Mouse (Mus musculus) intestine, embryonic 14.5 days (tissue): ENCODE measurements around the gene Lrp3. TPM values are rescaled to one million over a fixed set of nuclear protein-coding genes. Genes with fewer than 3 reads are reported as not detected.

Source experiments
- ATAC-seq: fragments of 200-750 bp; cut with Nextera tagmentation; replicated peaks from 2 replicates; pipeline ENCODE4 v1.8.0; 2017; ENCODE audit warnings: low read depth, moderate number of reproducible peaks, moderate TSS enrichment, moderate library complexity; ENCODE audit not compliant: low FRiP score, low TSS enrichment
- DNase-seq: peaks from one replicate; pipeline ENCODE4 v3.0.0-alpha.2; 2018; ENCODE audit warnings: low spot score
- H3K27ac ChIP-seq: fragments of 300-500 bp; sonication (generic); 2 replicates; pipeline ENCODE4 v1.5.1; 2014; ENCODE audit warnings: low read depth, mild to moderate bottlenecking, control low read depth
- H3K27me3 ChIP-seq: fragments of 300-500 bp; sonication (generic); replicated peaks from 2 replicates; pipeline ENCODE4 v1.6.1; 2014; ENCODE audit warnings: low read length, control low read depth; ENCODE audit not compliant: control insufficient read depth, insufficient read depth
- H3K36me3 ChIP-seq: fragments of 300-500 bp; sonication (generic); 2 replicates; pipeline ENCODE4 v1.6.1; 2014; ENCODE audit warnings: low read length, control low read depth; ENCODE audit not compliant: control insufficient read depth, insufficient read depth
- H3K4me1 ChIP-seq: fragments of 300-500 bp; sonication (generic); replicated peaks from 2 replicates; pipeline ENCODE4 v1.6.1; 2014; ENCODE audit warnings: low read length, control low read depth, mixed read lengths; ENCODE audit not compliant: control insufficient read depth, insufficient read depth
- H3K4me2 ChIP-seq: fragments of 300-500 bp; sonication (generic); 2 replicates; pipeline ENCODE4 v1.6.1; 2014; ENCODE audit warnings: low read length
- H3K4me3 ChIP-seq: fragments of 300-500 bp; sonication (generic); 2 replicates; pipeline ENCODE4 v1.5.1; 2014; ENCODE audit warnings: low read depth, low read length, control low read depth, mixed read lengths
- H3K9ac ChIP-seq: fragments of 300-500 bp; sonication (generic); 2 replicates; pipeline ENCODE4 v1.6.1; 2014; ENCODE audit warnings: mild to moderate bottlenecking, low read length
- H3K9me3 ChIP-seq: fragments of 300-500 bp; sonication (generic); 2 replicates; pipeline ENCODE4 v1.6.1; 2016; ENCODE audit warnings: low read length, control low read depth; ENCODE audit not compliant: control insufficient read depth
- WGBS: fragments of 180-500 bp; shearing (Covaris S2); extraction: QIAGEN DNeasy Blood & Tissue Kit; methylation state at CpG from one replicate; pipeline ENCODE4 v1.1.7; 2014; 5-methylcytosine and 5-hydroxymethylcytosine counted together
- polyA plus RNA-seq: library from polyadenylated mRNA; unstranded; fragments of >200 nt; fragmentation: Nextera tagmentation; extraction: Ambion mirVana; gene quantifications from 2 replicates; pipeline ENCODE4 v1.2.1, GENCODE M21; 2014

The Lrp3 gene
- polyA plus RNA-seq, 1 experiment from 2014 or later: 7.0 TPM

- Histone ChIP-seq H3K4me1 (no peaks in the 10 kb centered on the region), H3K9ac (no peak overlapping the region), H3K4me3 (no peak overlapping the region), H3K27ac (no peak overlapping the region), H3K9me3 (no peaks in the 10 kb centered on the region), H3K36me3 (no peaks in the 10 kb centered on the region), H3K27me3 (no peaks in the 10 kb centered on the region), H3K4me2 (no peak overlapping the region)
- 65% methylated on average over 7 of the region's 7 CpGs for WGBS
- no peak for DNase-seq
- ATAC-seq: no peak
These were observed 51.7 kb downstream of the Lrp3 start for GRCm38 (mm10) chr7:35163600-35163999.

GRCm38 (mm10) chr7:35162443-35162842 lies 52.9 kb downstream of the Lrp3 start:
- no peak overlapping the region for H3K9ac ChIP-seq

GRCm38 (mm10) chr7:35157512-35157911 lies 57.8 kb downstream of the Lrp3 start:
- H3K27me3 ChIP-seq: no peaks in the 10 kb centered on the region
- H3K4me3 ChIP-seq: no peak overlapping the region
- H3K27ac ChIP-seq: no peak overlapping the region
- no peaks in the 10 kb centered on the region for H3K36me3 ChIP-seq
- WGBS: 74% methylated on average over 3 of the region's 3 CpGs
- ATAC-seq (no peak), DNase-seq (no peak)
- H3K9ac ChIP-seq: no peak overlapping the region
- H3K4me1 ChIP-seq: no peaks in the 10 kb centered on the region
- no peak overlapping the region for H3K4me2 ChIP-seq
- no peaks in the 10 kb centered on the region for H3K9me3 ChIP-seq

More at GRCm38 (mm10) chr7:35162443-35162842, 52.9 kb downstream of the Lrp3 start:
- Histone ChIP-seq H3K4me2 (no peak overlapping the region), H3K4me3 (no peak overlapping the region), H3K36me3 (no peaks in the 10 kb centered on the region), H3K27me3 (no peaks in the 10 kb centered on the region), H3K4me1 (no peaks in the 10 kb centered on the region), H3K27ac (no peak overlapping the region), H3K9me3 (no peaks in the 10 kb centered on the region)
- no peak for DNase-seq
- WGBS: 78% methylated on average over 6 of the region's 6 CpGs
- no peak for ATAC-seq

- no peak for ATAC-seq
- H3K4me3 ChIP-seq: no peak overlapping the region
- WGBS: 68% methylated on average over 16 of the region's 16 CpGs
- H3K4me1 ChIP-seq: no peaks in the 10 kb centered on the region
- no peaks in the 10 kb centered on the region for H3K36me3 ChIP-seq
- no peak overlapping the region for H3K27ac ChIP-seq
- no peak overlapping the region for H3K4me2 ChIP-seq
- H3K27me3 ChIP-seq: no peaks in the 10 kb centered on the region
- H3K9ac ChIP-seq: no peak overlapping the region
- no peak for DNase-seq
- H3K9me3 ChIP-seq: no peaks in the 10 kb centered on the region
These were observed 58.5 kb downstream of the Lrp3 start for GRCm38 (mm10) chr7:35156561-35157477.

- H3K36me3 ChIP-seq: no peaks in the 10 kb centered on the region
These were observed 60.8 kb downstream of the Lrp3 start for GRCm38 (mm10) chr7:35154449-35154848.

GRCm38 (mm10) chr7:35150860-35151259 lies 64.4 kb downstream of the Lrp3 start:
- no peak overlapping the region for H3K4me2 ChIP-seq
- H3K27ac ChIP-seq: no peak overlapping the region
- no peak for ATAC-seq
- DNase-seq: no peak
- H3K4me1 ChIP-seq: peaks cover 9% of the 10 kb centered on the region; the same call in 1 of the 2 replicates
- no peaks in the 10 kb centered on the region for H3K36me3 ChIP-seq
- H3K27me3 ChIP-seq: no peaks in the 10 kb centered on the region
- no peaks in the 10 kb centered on the region for H3K9me3 ChIP-seq
- WGBS: 83% methylated on average over 5 of the region's 5 CpGs
- no peak overlapping the region for H3K4me3 ChIP-seq
- H3K9ac ChIP-seq: no peak overlapping the region

More at GRCm38 (mm10) chr7:35154449-35154848, 60.8 kb downstream of the Lrp3 start:
- Histone ChIP-seq H3K9me3 (no peaks in the 10 kb centered on the region), H3K4me3 (no peak overlapping the region), H3K4me2 (no peak overlapping the region), H3K9ac (no peak overlapping the region), H3K27me3 (no peaks in the 10 kb centered on the region), H3K27ac (no peak overlapping the region), H3K4me1 (peaks cover 5% of the 10 kb centered on the region; the same call in 1 of the 2 replicates)
- ATAC-seq (no peak), DNase-seq (no peak)
- 69% methylated on average over 12 of the region's 12 CpGs for WGBS

Other genes starting within 250 kb of the Lrp3 start
- 33.7 and 36.3 TPM in 2 replicates for gene Cebpg, start 158.9 kb downstream of the Lrp3 start, polyA plus RNA-seq
- 7.6 and 8.3 TPM in 2 replicates for gene Cebpa, start 96.2 kb downstream of the Lrp3 start, polyA plus RNA-seq
- gene Slc7a10, start 29.1 kb downstream of the Lrp3 start, polyA plus RNA-seq: 0.70 and 0.81 TPM in 2 replicates
- gene Gpatch1, start 102.9 kb upstream of the Lrp3 start, polyA plus RNA-seq: 16.9 and 18.3 TPM in 2 replicates
- 48.6 and 48.7 TPM in 2 replicates for gene Rhpn2, start 118.7 kb upstream of the Lrp3 start, polyA plus RNA-seq
- gene Faap24, start 181.3 kb upstream of the Lrp3 start, polyA plus RNA-seq: 18.1 and 21.3 TPM in 2 replicates
- gene Cep89, start 181.5 kb upstream of the Lrp3 start, polyA plus RNA-seq: 42.4 and 45.5 TPM in 2 replicates
- 9.0 and 11.6 TPM in 2 replicates for gene Slc7a9, start 233.3 kb upstream of the Lrp3 start, polyA plus RNA-seq